ENCODE assay signal across 22 mouse cellular contexts in the genomic region with DNA sequence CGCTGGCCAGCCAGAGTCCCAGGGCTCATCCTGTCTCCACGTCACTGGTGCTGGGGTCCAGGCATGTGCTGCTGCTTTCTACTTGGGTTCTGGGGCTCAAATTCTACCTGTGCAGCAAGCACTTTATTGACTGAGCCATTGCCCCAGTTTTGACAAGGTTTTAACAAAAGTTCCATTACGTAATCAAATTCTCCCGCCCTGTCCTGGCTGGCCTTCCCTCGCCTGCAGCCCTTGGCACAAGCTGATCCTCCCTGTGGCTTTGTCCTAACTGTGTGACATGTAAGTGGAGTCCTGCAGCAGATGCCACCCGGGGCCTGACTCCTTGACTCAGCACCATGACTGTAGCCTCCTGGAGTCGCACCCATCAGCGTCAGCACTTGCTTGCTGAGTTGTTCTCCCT. TPM values are rescaled to one million over a fixed set of nuclear protein-coding genes. Genes with fewer than 3 reads are reported as not detected.
DNase-seq lines count a peak whose midpoint lies in the region; ATAC-seq and TF ChIP-seq lines count a peak whose summit lies in the region.
"Had no signal": no experiment of that assay in that cellular context is flagged by ENCODE, and none has a peak within 500 bp of the region (broad histone marks: within the 10 kb centered on the region; RNA-seq: fewer than 3 reads in every experiment).

No protein-coding gene starts in this region.

- no peaks in the 10 kb centered on the region for H3K4me1 ChIP-seq in heart, embryonic 12.5 days (replicated peaks)
- H3K4me1 ChIP-seq in lung, postnatal 0 days (ENCODE audit: insufficient read depth, low read depth, low read length): no peaks in the 10 kb centered on the region
- H3K4me1 ChIP-seq: forebrain, embryonic 15.5 days had no signal

- TF ChIP-seq EP300 in lung, postnatal 0 days (IDR thresholded peaks at IDR 0.05): no peak

- H3K9me3 ChIP-seq in heart, embryonic 12.5 days (replicated peaks): peaks cover 3% of the 10 kb centered on the region; the same call in 1 of the 2 replicates
- H3K9me3 ChIP-seq in lung, postnatal 0 days (ENCODE audit: low read length): no peaks in the 10 kb centered on the region
- H3K9me3 ChIP-seq: embryonic facial prominence, embryonic 15.5 days; forebrain, embryonic 15.5 days; hindbrain, embryonic 13.5 days; limb, embryonic 15.5 days; midbrain, embryonic 10.5 days had no signal

- no peak overlapping the region for H3K4me2 ChIP-seq in heart, embryonic 12.5 days
- H3K4me2 ChIP-seq in lung, postnatal 0 days (replicated peaks; ENCODE audit: low read depth, low read length): no peak overlapping the region
- H3K4me2 ChIP-seq: embryonic facial prominence, embryonic 15.5 days; forebrain, embryonic 15.5 days; hindbrain, embryonic 13.5 days; limb, embryonic 15.5 days had no signal

- peaks cover 33% of the 10 kb centered on the region for H3K27me3 ChIP-seq in heart, embryonic 12.5 days (replicated peaks)
- no peaks in the 10 kb centered on the region for H3K27me3 ChIP-seq in lung, postnatal 0 days (replicated peaks; ENCODE audit: insufficient read depth, low read length)

- no peak overlapping the region for H3K4me3 ChIP-seq in heart, embryonic 12.5 days
- no peak overlapping the region for H3K4me3 ChIP-seq in lung, postnatal 0 days (ENCODE audit: low read depth, low read length)
- H3K4me3 ChIP-seq: embryonic facial prominence, embryonic 15.5 days; forebrain, embryonic 15.5 days; heart, adult 2 months; hindbrain, embryonic 13.5 days; left cerebral cortex, adult 2 months; limb, embryonic 15.5 days; midbrain, embryonic 10.5 days had no signal

- ATAC-seq in heart, embryonic 12.5 days (ENCODE audit: insufficient number of reproducible peaks, low FRiP score): no peak
- no peak for ATAC-seq in lung, postnatal 0 days
- ATAC-seq: forebrain, embryonic 15.5 days; midbrain, embryonic 16.5 days had no signal

- no peak for TF ChIP-seq CTCF in lung, postnatal 0 days (IDR thresholded peaks at IDR 0.05)

- DNase-seq in heart, adult 11 months: peak; percentile 92
- DNase-seq in lung, postnatal 0 days (ENCODE audit: low spot score): peak; percentile 11
- no peak for DNase-seq in lung, postnatal 25 days (ENCODE audit: low spot score)
- DNase-seq in adrenal gland, postnatal 14 days: peak; percentile 67
- DNase-seq in thymus, postnatal 0 days (ENCODE audit: low spot score): no peak
- DNase-seq in right cerebral cortex, postnatal 36 days (ENCODE audit: low spot score in 2 of 2): no peak
- DNase-seq: cerebellum, adult 11 months; gastrocnemius, postnatal 14 days; heart, adult 2 months; kidney, adult 2 months; left cerebral cortex, postnatal 4 days; right cerebral cortex, postnatal 4 days; thymus, postnatal 36 days had no signal

- H3K36me3 ChIP-seq in heart, embryonic 12.5 days: no peaks in the 10 kb centered on the region
- H3K36me3 ChIP-seq in lung, postnatal 0 days (ENCODE audit: insufficient read depth, low read length): no peaks in the 10 kb centered on the region
- H3K36me3 ChIP-seq: embryonic facial prominence, embryonic 15.5 days; forebrain, embryonic 15.5 days; hindbrain, embryonic 13.5 days; limb, embryonic 15.5 days; midbrain, embryonic 10.5 days had no signal

- no peak overlapping the region for H3K27ac ChIP-seq in heart, embryonic 12.5 days (ENCODE audit: poor library complexity, severe bottlenecking)
- H3K27ac ChIP-seq in lung, postnatal 0 days (ENCODE audit: low read length): no peak overlapping the region
- H3K27ac ChIP-seq: embryonic facial prominence, embryonic 15.5 days; forebrain, embryonic 15.5 days; heart, adult 2 months; hindbrain, embryonic 13.5 days; kidney, postnatal 0 days; left cerebral cortex, adult 2 months; limb, embryonic 15.5 days; midbrain, embryonic 10.5 days had no signal

- H3K9ac ChIP-seq in heart, embryonic 12.5 days: no peak overlapping the region
- H3K9ac ChIP-seq in lung, postnatal 0 days (replicated peaks; ENCODE audit: low read depth): no peak overlapping the region
- H3K9ac ChIP-seq: embryonic facial prominence, embryonic 15.5 days; forebrain, embryonic 15.5 days; hindbrain, embryonic 13.5 days; limb, embryonic 15.5 days had no signal

- WGBS in heart, embryonic 12.5 days: 66% methylated on average over 8 of the region's 8 CpGs
- 51% methylated on average over 8 of the region's 8 CpGs for WGBS in lung, postnatal 0 days

RNA-seq across cellular contexts. Expression of a gene that starts 16.3 kb away (rescaled TPM):
- 0.13 and 0.67 TPM in 2 replicates for polyA plus RNA-seq in heart, embryonic 12.5 days (2016; fragmentation: Nextera tagmentation; extraction: Ambion mirVana)
- 7.6 and 7.8 TPM in 2 replicates for polyA plus RNA-seq in lung, postnatal 0 days (2015; fragmentation: Nextera tagmentation; extraction: Ambion mirVana)
- 2.5 TPM in 1 of 2 replicates, not detected in the other for total RNA-seq in adrenal gland, postnatal 14 days (2021)
- polyA plus RNA-seq in thymus, postnatal 0 days (2015; fragmentation: Nextera tagmentation; extraction: Ambion mirVana): 0.24 and 0.25 TPM in 2 replicates

RNA-seq across cellular contexts. Expression of a gene that starts 48.0 kb away (rescaled TPM):
- 5.5 and 7.9 TPM in 2 replicates for polyA plus RNA-seq in heart, embryonic 12.5 days (2016; fragmentation: Nextera tagmentation; extraction: Ambion mirVana)
- polyA plus RNA-seq in lung, postnatal 0 days (2015; fragmentation: Nextera tagmentation; extraction: Ambion mirVana): 7.9 and 8.8 TPM in 2 replicates
- 0.41 TPM in 2 replicates for total RNA-seq in adrenal gland, postnatal 14 days (2021)
- polyA plus RNA-seq in thymus, postnatal 0 days (2015; fragmentation: Nextera tagmentation; extraction: Ambion mirVana): 0.71 and 0.78 TPM in 2 replicates
- total RNA-seq: gastrocnemius, postnatal 14 days had no signal

RNA-seq across cellular contexts. Expression of a gene that starts 52.0 kb away (rescaled TPM):
- 1.2 and 1.8 TPM in 2 replicates for polyA plus RNA-seq in heart, embryonic 12.5 days (2016; fragmentation: Nextera tagmentation; extraction: Ambion mirVana)
- polyA plus RNA-seq in lung, postnatal 0 days (2015; fragmentation: Nextera tagmentation; extraction: Ambion mirVana): 2.2 and 3.1 TPM in 2 replicates
- total RNA-seq in adrenal gland, postnatal 14 days (2021): 3.4 and 4.5 TPM in 2 replicates
- polyA plus RNA-seq in thymus, postnatal 0 days (2015; fragmentation: Nextera tagmentation; extraction: Ambion mirVana): not detected in 2 replicates

RNA-seq across cellular contexts. Expression of a gene that starts 55.6 kb away (rescaled TPM):
- polyA plus RNA-seq in heart, embryonic 12.5 days (2016; fragmentation: Nextera tagmentation; extraction: Ambion mirVana): 6.3 and 6.5 TPM in 2 replicates
- 8.5 and 9.6 TPM in 2 replicates for polyA plus RNA-seq in lung, postnatal 0 days (2015; fragmentation: Nextera tagmentation; extraction: Ambion mirVana)
- total RNA-seq in adrenal gland, postnatal 14 days (2021): 12.1 and 15.2 TPM in 2 replicates
- polyA plus RNA-seq in thymus, postnatal 0 days (2015; fragmentation: Nextera tagmentation; extraction: Ambion mirVana): 1.7 TPM in 2 replicates

Comparison
In these comparisons a context has a peak if more than half of its experiments do, and no peak if none do; other contexts are left out.
1. DNase-seq: peak in heart, adult 11 months (single experiment), lung, postnatal 0 days (single experiment) and adrenal gland, postnatal 14 days (single experiment); none in lung, postnatal 25 days (single experiment), thymus, postnatal 0 days (single experiment) and right cerebral cortex, postnatal 36 days (0 of 2).